Comparison of ENCODE assay signal across 8 mouse cellular contexts in genomic region chr11:117825333-117826101, GRCm38 (mm10). TPM values are rescaled to one million over a fixed set of nuclear protein-coding genes. Genes with fewer than 3 reads are reported as not detected.
DNase-seq lines count a peak whose midpoint lies in the region; ATAC-seq and TF ChIP-seq lines count a peak whose summit lies in the region.

Gene Afmid, plus strand, starts transcription at chr11:117825924.
Gene Tk1, minus strand, starts transcription at chr11:117826092.

- H3K4me3 ChIP-seq in hindbrain, postnatal 0 days (ENCODE audit: low read length): peak within 1 kb of the TSS; percentile 39
- H3K4me3 ChIP-seq in liver, embryonic 11.5 days (ENCODE audit: low read depth, low read length): peak within 1 kb of the TSS; percentile 68
- peak within 1 kb of the TSS; percentile 45 for H3K4me3 ChIP-seq in myocyte

- DNase-seq in cerebellum, postnatal 14 days: peak; percentile 35 to 52
- no peak for DNase-seq in cerebellum, adult 9-11 months
- DNase-seq in c-Kit-positive CD71-negative TER-119-negative erythroid progenitor cells, embryonic 14.5 days (ENCODE audit: low read depth): peak; percentile 84
- DNase-seq in gastrocnemius, postnatal 14 days: peak; percentile 73
- peak; percentile 88 for DNase-seq in hindbrain, postnatal 0 days (ENCODE audit: low spot score)
- DNase-seq in liver, embryonic 11.5 days (ENCODE audit: low spot score): peak; percentile 83
- peak; percentile 84 for DNase-seq in testis, postnatal 14 days (ENCODE audit: low spot score)

- peak; percentile 54 for TF ChIP-seq POLR2A in myocyte (IDR thresholded peaks at IDR 0.05; ENCODE audit: insufficient read length, low read depth)

- no peaks in the 10 kb centered on the region for H3K27me3 ChIP-seq in hindbrain, postnatal 0 days (ENCODE audit: insufficient read depth, low read length)
- H3K27me3 ChIP-seq in liver, embryonic 11.5 days (replicated peaks; ENCODE audit: control insufficient read depth, insufficient read depth, low read length): no peaks in the 10 kb centered on the region
- no peaks in the 10 kb centered on the region for H3K27me3 ChIP-seq in myocyte (ENCODE audit: control insufficient read depth, insufficient read depth, insufficient read length)

- no peaks in the 10 kb centered on the region for H3K9me3 ChIP-seq in hindbrain, postnatal 0 days (ENCODE audit: low read length)
- H3K9me3 ChIP-seq in liver, embryonic 11.5 days (ENCODE audit: control insufficient read depth, low read length): no peaks in the 10 kb centered on the region

- H3K9ac ChIP-seq in hindbrain, postnatal 0 days (replicated peaks; ENCODE audit: low read length): peak within 1 kb of the TSS; percentile 40
- H3K9ac ChIP-seq in liver, embryonic 11.5 days (ENCODE audit: low read depth, low read length): peak within 1 kb of the TSS; percentile 97

- peak; percentile 49; the same call in 1 of the 2 replicates for ATAC-seq in hindbrain, postnatal 0 days
- peak; percentile 61 for ATAC-seq in liver, embryonic 11.5 days (replicated peaks; ENCODE audit: low FRiP score)

- H3K4me1 ChIP-seq in hindbrain, postnatal 0 days (ENCODE audit: insufficient read depth, low read length): peaks cover 14% of the 10 kb centered on the region
- H3K4me1 ChIP-seq in liver, embryonic 11.5 days (replicated peaks; ENCODE audit: control insufficient read depth, insufficient read depth, low read length): peaks cover 60% of the 10 kb centered on the region

- TF ChIP-seq CTCF in hindbrain, postnatal 0 days (IDR thresholded peaks at IDR 0.05; ENCODE audit: low read depth): no peak

- H3K4me2 ChIP-seq in hindbrain, postnatal 0 days (ENCODE audit: low read depth, low read length): peak within 1 kb of the TSS; percentile 60
- H3K4me2 ChIP-seq in liver, embryonic 11.5 days: peak within 1 kb of the TSS; percentile 98
- H3K4me2 ChIP-seq in myocyte (ENCODE audit: low read depth): peak within 1 kb of the TSS; percentile 94

- H3K36me3 ChIP-seq in hindbrain, postnatal 0 days (ENCODE audit: insufficient read depth, low read length): no peaks in the 10 kb centered on the region
- peaks cover 30% of the 10 kb centered on the region for H3K36me3 ChIP-seq in liver, embryonic 11.5 days (ENCODE audit: control insufficient read depth, insufficient read depth, low read length)
- H3K36me3 ChIP-seq in myocyte (ENCODE audit: control insufficient read depth, insufficient read depth): no peaks in the 10 kb centered on the region

- peak within 1 kb of the TSS; percentile 5 for H3ac ChIP-seq in myocyte (ENCODE audit: control insufficient read depth, insufficient read length)

- H3K79me2 ChIP-seq in myocyte (ENCODE audit: control insufficient read depth, insufficient read depth): peaks cover 26% of the 10 kb centered on the region

- under 1% methylated on average over 34 of the region's 34 CpGs for WGBS in hindbrain, postnatal 0 days
- under 1% methylated on average over 34 of the region's 34 CpGs for WGBS in liver, embryonic 11.5 days

- intact Hi-C loops in gastrocnemius, postnatal 14 days (cut with DNase I; ENCODE audit: low total_unique reads): loop anchor here (2.0 kb wide), 1 partner anchor 35 kb away; no protein-coding TSS in a partner anchor

- peak within 1 kb of the TSS; percentile 62; the same call in 1 of the 2 replicates for H3K27ac ChIP-seq in hindbrain, postnatal 0 days
- H3K27ac ChIP-seq in liver, embryonic 11.5 days (ENCODE audit: low read depth, low read length): peak within 1 kb of the TSS; percentile 95

TF ChIP-seq in myocyte, 11 proteins besides CTCF, POLR2A, EP300 and RAD21:
- peak; percentile 74 for TF ChIP-seq E2F4 (IDR thresholded peaks at IDR 0.05; ENCODE audit: insufficient read depth)
- TF ChIP-seq TCF3 (IDR thresholded peaks at IDR 0.05; ENCODE audit: insufficient read length, low read depth): no peak
- TF ChIP-seq POLR2AphosphoS2 (IDR thresholded peaks at IDR 0.05; ENCODE audit: insufficient read length, low read depth): peak; percentile 61
- TF ChIP-seq USF1 (IDR thresholded peaks at IDR 0.05; ENCODE audit: low read depth): no peak
- no peak for TF ChIP-seq MAX (IDR thresholded peaks at IDR 0.05; ENCODE audit: low read depth)
- TF ChIP-seq REST (IDR thresholded peaks at IDR 0.05; ENCODE audit: insufficient read depth, insufficient read length): no peak
- TF ChIP-seq CEBPB (IDR thresholded peaks at IDR 0.05; ENCODE audit: insufficient read depth, poor library complexity, severe bottlenecking): no peak
- peak; percentile 1 for TF ChIP-seq SRF (IDR thresholded peaks at IDR 0.05; ENCODE audit: control insufficient read depth, insufficient read length, low read depth)
- no peak for TF ChIP-seq MYOD1 (IDR thresholded peaks at IDR 0.05; ENCODE audit: control insufficient read depth in 1 of 3, insufficient read length in 2 of 3, low read depth in 2 of 3)

RNA-seq across cellular contexts. Expression of gene Afmid, which starts in this region (rescaled TPM):
- 1 to 10 TPM; 3.5 to 3.6 TPM for total RNA-seq in gastrocnemius, postnatal 14 days (2021)
- total RNA-seq in hindbrain, postnatal 0 days (2014; rRNA removed): 4.8 and 7.5 TPM in 2 replicates
- 7.9 and 9.0 TPM in 2 replicates for polyA plus RNA-seq in hindbrain, postnatal 0 days (2015; fragmentation: Nextera tagmentation; extraction: Ambion mirVana)
- 8.4 and 11.1 TPM in 2 replicates for polyA plus RNA-seq in liver, embryonic 11.5 days (2014; fragmentation: Nextera tagmentation; extraction: Ambion mirVana)
- 6.1 TPM for polyA plus RNA-seq in myocyte (2012; fragmentation: generic; extraction: Trizol)

RNA-seq across cellular contexts. Expression of gene Tk1, which starts in this region (rescaled TPM):
- 1 to 10 TPM; 5.4 to 5.8 TPM for total RNA-seq in gastrocnemius, postnatal 14 days (2021)
- total RNA-seq in hindbrain, postnatal 0 days (2014; rRNA removed): 26.1 and 31.5 TPM in 2 replicates
- 21.2 and 25.0 TPM in 2 replicates for polyA plus RNA-seq in hindbrain, postnatal 0 days (2015; fragmentation: Nextera tagmentation; extraction: Ambion mirVana)
- polyA plus RNA-seq in liver, embryonic 11.5 days (2014; fragmentation: Nextera tagmentation; extraction: Ambion mirVana): 185 and 192 TPM in 2 replicates
- 52.8 TPM for polyA plus RNA-seq in myocyte (2012; fragmentation: generic; extraction: Trizol)
